Mouse (Mus musculus) stomach, embryonic 16.5 days (tissue): ENCODE results near the gene Wbp1l. TPM values are rescaled to one million over a fixed set of nuclear protein-coding genes. Genes with fewer than 3 reads are reported as not detected.

Experiments
- ATAC-seq: fragments of 200-750 bp; cut with Nextera tagmentation; 2 replicates; pipeline ENCODE4 v1.8.0; 2017; ENCODE audit warnings: moderate number of reproducible peaks, moderate TSS enrichment; ENCODE audit not compliant: insufficient read depth, low FRiP score
- H3K27ac ChIP-seq: fragments of 300-500 bp; sonication (generic); 2 replicates; pipeline ENCODE4 v1.5.1; 2014; ENCODE audit warnings: low read length
- H3K27me3 ChIP-seq: fragments of 300-500 bp; sonication (generic); 2 replicates; pipeline ENCODE4 v1.6.1; 2014; ENCODE audit warnings: low read length, control low read depth, mixed read lengths; ENCODE audit not compliant: control insufficient read depth, insufficient read depth
- H3K36me3 ChIP-seq: fragments of 300-500 bp; sonication (generic); 2 replicates; pipeline ENCODE4 v1.6.1; 2014; ENCODE audit warnings: low read length; ENCODE audit not compliant: control insufficient read depth, insufficient read depth
- H3K4me1 ChIP-seq: fragments of 300-500 bp; sonication (generic); 2 replicates; pipeline ENCODE4 v1.6.1; 2014; ENCODE audit warnings: low read length, control low read depth, mixed read lengths; ENCODE audit not compliant: control insufficient read depth, insufficient read depth
- H3K4me2 ChIP-seq: fragments of 300-500 bp; sonication (generic); 2 replicates; pipeline ENCODE4 v1.6.1; 2014; ENCODE audit warnings: low read depth, low read length, mixed read lengths
- H3K4me3 ChIP-seq: fragments of 300-500 bp; sonication (generic); replicated peaks from 2 replicates; pipeline ENCODE4 v1.5.1; 2014; ENCODE audit warnings: mild to moderate bottlenecking, low read length
- H3K9ac ChIP-seq: fragments of 300-500 bp; sonication (generic); 2 replicates; pipeline ENCODE4 v1.6.1; 2014; ENCODE audit warnings: low read length
- H3K9me3 ChIP-seq: fragments of 300-500 bp; sonication (generic); replicated peaks from 2 replicates; pipeline ENCODE4 v1.6.1; 2016; ENCODE audit warnings: low read length, control low read depth; ENCODE audit not compliant: control insufficient read depth
- WGBS: fragments of 180-500 bp; shearing (Covaris S2); extraction: QIAGEN DNeasy Blood & Tissue Kit; methylation state at CpG from one replicate; pipeline ENCODE4 v1.1.7; 2014; 5-methylcytosine and 5-hydroxymethylcytosine counted together
- polyA plus RNA-seq: library from polyadenylated mRNA; unstranded; fragments of >200 nt; fragmentation: Nextera tagmentation; extraction: Ambion mirVana; gene quantifications from 2 replicates; pipeline ENCODE4 v1.2.1, GENCODE M21; 2015

The Wbp1l gene
- polyA plus RNA-seq, 1 experiment from 2014 or later, result 37.1 TPM

- 75% methylated on average over 6 of the region's 6 CpGs for WGBS
- Histone ChIP-seq H3K9ac (no peak overlapping the region), H3K9me3 (no peaks in the 10 kb centered on the region), H3K27ac (no peak overlapping the region), H3K27me3 (no peaks in the 10 kb centered on the region), H3K36me3 (no peaks in the 10 kb centered on the region), H3K4me2 (no peak overlapping the region), H3K4me1 (no peaks in the 10 kb centered on the region), H3K4me3 (no peak overlapping the region)
- no peak for ATAC-seq
These were observed 7.3 kb upstream of the Wbp1l start for GRCm38 (mm10) chr19:46591575-46591974.

DNA sequence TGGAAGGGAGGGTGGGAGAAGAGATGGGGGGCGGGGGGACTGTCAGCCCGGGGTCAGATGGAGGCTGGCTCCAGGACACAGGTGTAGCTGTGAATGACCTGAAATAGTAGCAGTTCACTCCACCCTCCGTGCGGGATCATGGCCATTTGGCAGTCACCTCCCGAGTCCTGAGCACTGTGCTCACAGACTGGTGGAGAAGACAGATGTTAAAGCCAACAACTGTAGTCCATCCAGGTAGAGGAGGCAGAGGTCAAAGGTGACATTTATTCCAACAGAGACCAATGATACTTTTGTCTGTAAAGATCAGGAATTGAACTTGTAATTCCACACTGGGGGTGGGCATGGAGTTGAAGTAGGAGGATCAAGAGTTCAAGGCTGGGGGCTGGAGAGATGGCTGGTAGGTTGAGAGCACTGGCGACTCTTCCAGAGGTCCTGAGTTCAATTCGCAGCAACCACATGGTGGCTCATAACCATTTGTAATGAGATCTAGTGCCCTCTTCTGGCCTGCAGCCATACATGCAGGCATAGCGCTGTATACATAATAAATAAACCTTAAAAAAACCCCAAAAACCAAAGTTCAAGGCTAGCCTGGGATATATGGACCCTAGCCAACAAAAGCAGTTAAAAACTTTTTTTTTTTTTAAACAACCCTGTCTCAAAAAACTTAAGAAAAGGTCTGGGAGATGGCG lies 6.0 kb upstream of the Wbp1l start:
- no peaks in the 10 kb centered on the region for H3K27me3 ChIP-seq
- H3K4me2 ChIP-seq, result no peak overlapping the region
- no peak for ATAC-seq
- no peaks in the 10 kb centered on the region for H3K9me3 ChIP-seq
- no peak overlapping the region for H3K9ac ChIP-seq
- no peaks in the 10 kb centered on the region for H3K36me3 ChIP-seq
- no peaks in the 10 kb centered on the region for H3K4me1 ChIP-seq
- 93% methylated on average over 9 of the region's 9 CpGs for WGBS
- H3K27ac ChIP-seq, result no peak overlapping the region
- no peak overlapping the region for H3K4me3 ChIP-seq

- Histone ChIP-seq H3K9ac (no peak overlapping the region), H3K4me1 (peaks cover 11% of the 10 kb centered on the region), H3K9me3 (no peaks in the 10 kb centered on the region), H3K4me2 (peak overlapping the region; percentile 43), H3K4me3 (no peak overlapping the region), H3K27ac (no peak overlapping the region), H3K36me3 (no peaks in the 10 kb centered on the region), H3K27me3 (no peaks in the 10 kb centered on the region)
- no peak for ATAC-seq
- 75% methylated on average over 4 of the region's 4 CpGs for WGBS
These were observed 697 bp upstream of the Wbp1l start for GRCm38 (mm10) chr19:46598187-46598586.

DNA sequence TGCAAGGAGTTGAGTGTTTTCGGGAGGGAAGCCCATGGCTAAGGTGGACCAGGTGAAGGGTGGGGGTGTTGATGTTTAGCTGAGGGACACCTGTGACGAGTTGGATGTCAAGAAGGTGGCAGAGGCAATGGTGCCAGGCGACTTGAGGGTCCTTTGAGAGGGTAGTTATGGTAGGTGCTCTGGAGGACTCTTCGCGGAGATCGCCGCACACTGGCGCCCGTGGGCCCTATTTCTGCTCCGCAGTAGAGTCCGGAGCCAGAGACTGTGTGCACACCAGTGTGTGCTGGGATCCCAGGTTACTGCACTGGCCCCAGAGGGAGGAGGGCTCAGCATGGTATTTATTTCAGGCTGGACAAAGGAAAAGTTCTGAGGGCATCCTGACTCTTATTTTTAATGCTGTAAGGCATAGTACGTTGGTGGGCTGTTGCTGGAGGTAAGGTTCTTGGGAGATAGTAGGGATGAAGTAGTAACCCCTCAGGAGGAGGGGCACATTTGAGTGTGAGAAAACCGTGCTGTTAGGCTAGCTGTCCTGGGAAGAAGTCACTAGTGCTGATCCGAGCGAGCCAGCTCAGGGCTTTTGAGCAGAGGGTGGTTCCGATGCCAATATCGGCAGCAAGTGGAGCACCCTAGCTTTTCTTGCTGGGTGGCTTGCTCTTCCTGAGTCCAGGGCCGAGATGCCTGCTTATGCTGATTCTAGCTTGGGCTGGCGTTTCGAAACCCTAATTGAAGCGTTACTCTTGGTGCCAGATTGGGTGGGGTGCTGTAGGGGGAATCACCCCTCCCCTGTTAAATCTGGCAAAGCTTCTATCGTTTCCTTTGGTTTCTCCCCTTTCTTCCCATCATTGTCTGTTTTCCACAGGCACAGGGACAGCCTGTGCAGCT lies 732 bp downstream of the Wbp1l start:
- 0 out of 2 replicates have a peak, but pooled peaks have one; percentile 1 for ATAC-seq
- 12% methylated on average over 22 of the region's 22 CpGs for WGBS

DNA sequence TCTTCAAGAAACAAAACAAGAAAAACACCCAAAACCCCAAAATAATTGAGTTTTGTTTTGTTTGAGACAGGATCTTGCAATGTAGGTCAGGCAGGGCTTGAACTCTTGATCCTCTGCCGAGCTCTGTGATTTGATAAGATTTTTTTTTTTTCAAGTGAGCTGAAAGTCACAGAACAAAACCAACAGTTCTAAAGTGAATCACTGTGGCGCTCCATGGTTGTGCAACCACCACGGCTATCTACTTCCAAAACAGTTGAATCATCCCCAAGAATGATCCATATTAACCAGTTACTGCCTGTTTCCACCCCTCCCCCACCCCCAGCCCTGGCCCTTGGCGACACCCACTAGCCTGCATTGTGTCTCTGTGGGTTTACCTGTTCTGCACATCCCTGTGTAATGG lies 1.5 kb downstream of the Wbp1l start:
- WGBS, result 62% methylated on average over 4 of the region's 4 CpGs
- no peak for ATAC-seq
- H3K4me1 ChIP-seq, result peaks cover 11% of the 10 kb centered on the region
- H3K9me3 ChIP-seq, result no peaks in the 10 kb centered on the region
- no peak overlapping the region; the same call in 1 of the 2 replicates for H3K9ac ChIP-seq
- H3K4me3 ChIP-seq, result peak overlapping the region; percentile 94
- H3K4me2 ChIP-seq, result peak overlapping the region; percentile 77
- no peaks in the 10 kb centered on the region for H3K27me3 ChIP-seq
- H3K27ac ChIP-seq, result 0 out of 2 replicates have a peak overlapping the region, but pooled peaks have one; percentile 1
- no peaks in the 10 kb centered on the region for H3K36me3 ChIP-seq

More for the DNA sequence above, 732 bp downstream of the Wbp1l start:
- Histone ChIP-seq H3K27me3 (no peaks in the 10 kb centered on the region), H3K36me3 (no peaks in the 10 kb centered on the region), H3K4me3 (peak overlapping the region; percentile 94), H3K9ac (peak overlapping the region; percentile 91), H3K27ac (peak overlapping the region; percentile 75), H3K9me3 (no peaks in the 10 kb centered on the region), H3K4me2 (peak overlapping the region; percentile 77), H3K4me1 (peaks cover 11% of the 10 kb centered on the region)

DNA sequence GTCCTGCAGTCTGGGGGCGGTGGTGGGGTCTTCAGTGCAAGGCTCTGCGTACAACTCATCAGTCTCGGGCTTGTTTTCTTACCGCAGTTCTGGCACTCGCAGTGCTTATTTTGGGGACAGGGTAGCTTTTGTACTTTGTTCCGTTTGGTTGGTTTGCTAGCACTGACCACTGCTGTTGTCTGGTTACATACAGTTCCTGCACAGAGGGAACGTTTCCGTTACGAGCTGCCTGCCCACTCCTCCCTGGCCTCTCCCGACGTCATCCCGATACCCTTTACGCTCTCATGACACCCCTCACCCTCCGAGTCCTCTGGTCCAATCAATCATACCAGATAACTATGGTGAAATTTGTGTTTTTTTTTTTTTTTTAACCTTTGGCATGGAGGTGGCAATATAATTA lies 2.6 kb downstream of the Wbp1l start:
- ATAC-seq, result no peak
- Histone ChIP-seq H3K4me1 (peaks cover 11% of the 10 kb centered on the region), H3K27ac (no peak overlapping the region), H3K4me3 (no peak overlapping the region), H3K4me2 (no peak overlapping the region), H3K36me3 (no peaks in the 10 kb centered on the region), H3K9me3 (no peaks in the 10 kb centered on the region), H3K9ac (no peak overlapping the region), H3K27me3 (no peaks in the 10 kb centered on the region)
- 68% methylated on average over 14 of the region's 14 CpGs for WGBS

- peaks cover 14% of the 10 kb centered on the region for H3K4me1 ChIP-seq
- no peak overlapping the region for H3K9ac ChIP-seq
- H3K27ac ChIP-seq, result no peak overlapping the region
- WGBS, result 80% methylated on average over 4 of the region's 4 CpGs
- no peaks in the 10 kb centered on the region for H3K9me3 ChIP-seq
- no peaks in the 10 kb centered on the region for H3K27me3 ChIP-seq
- ATAC-seq, result no peak
- no peaks in the 10 kb centered on the region for H3K36me3 ChIP-seq
- H3K4me2 ChIP-seq, result no peak overlapping the region
- H3K4me3 ChIP-seq, result no peak overlapping the region
These were observed 3.5 kb downstream of the Wbp1l start for GRCm38 (mm10) chr19:46602406-46602805.

DNA sequence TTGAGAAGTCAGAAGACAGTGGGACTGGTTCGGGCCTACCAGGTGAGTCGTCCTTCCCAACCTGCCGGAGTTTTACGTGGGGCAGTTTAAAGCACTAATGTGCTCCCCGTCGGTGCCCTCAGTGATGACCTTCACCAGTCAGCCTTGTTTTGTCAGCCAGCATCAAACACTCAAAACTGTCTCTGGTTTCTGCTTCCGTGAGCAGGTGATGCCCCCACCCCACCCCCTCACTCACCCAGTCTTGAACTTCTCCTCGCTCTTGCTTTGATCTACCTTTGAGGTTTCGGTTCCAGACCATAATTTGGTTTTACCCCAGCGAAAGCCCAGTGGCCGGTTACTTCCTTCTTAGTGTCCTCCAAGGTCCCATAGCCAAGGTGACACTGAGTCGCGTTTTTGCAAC lies 7.8 kb downstream of the Wbp1l start:
- WGBS, result 87% methylated on average over 13 of the region's 13 CpGs
- Histone ChIP-seq H3K36me3 (peaks cover 3% of the 10 kb centered on the region; the same call in 1 of the 2 replicates), H3K27me3 (no peaks in the 10 kb centered on the region), H3K4me1 (peaks cover 12% of the 10 kb centered on the region), H3K4me2 (no peak overlapping the region), H3K4me3 (no peak overlapping the region), H3K27ac (no peak overlapping the region), H3K9me3 (no peaks in the 10 kb centered on the region), H3K9ac (no peak overlapping the region)
- ATAC-seq, result no peak

DNA sequence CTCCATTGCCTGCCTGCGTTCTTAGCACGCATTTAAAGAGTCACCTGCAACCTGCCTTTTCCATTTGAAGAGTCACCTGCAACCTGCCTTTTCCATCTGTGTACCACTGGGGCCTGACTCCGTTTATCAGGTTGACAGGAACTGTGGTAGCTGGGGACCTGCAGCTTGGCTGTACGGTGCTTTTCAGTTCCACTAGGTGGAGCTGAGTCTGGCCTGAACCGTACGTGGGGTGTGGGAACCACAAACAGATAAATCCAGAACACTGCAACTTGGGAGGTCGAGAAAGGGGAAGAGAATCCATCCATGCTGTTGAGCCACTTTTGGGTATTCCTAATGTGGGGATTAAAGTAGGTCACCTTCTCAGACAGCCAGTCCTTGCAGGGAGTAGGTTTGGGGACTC lies 8.5 kb downstream of the Wbp1l start:
- Histone ChIP-seq H3K36me3 (peaks cover 3% of the 10 kb centered on the region; the same call in 1 of the 2 replicates), H3K9me3 (no peaks in the 10 kb centered on the region), H3K27me3 (no peaks in the 10 kb centered on the region), H3K9ac (no peak overlapping the region), H3K27ac (no peak overlapping the region), H3K4me2 (no peak overlapping the region), H3K4me1 (peaks cover 12% of the 10 kb centered on the region), H3K4me3 (no peak overlapping the region)
- ATAC-seq, result 0 out of 2 replicates have a peak, but pooled peaks have one; percentile 12
- whole genome bisulfite sequencing, result 42% methylated on average over 7 of the region's 7 CpGs
